Mouse (Mus musculus): ENCODE data around the gene Map3k7. TPM values are rescaled to one million over a fixed set of nuclear protein-coding genes. Genes with fewer than 3 reads are reported as not detected.

The Map3k7 gene
- polyA plus RNA-seq, 1 experiment from 2014 or later, result 44.5 TPM

DNA sequence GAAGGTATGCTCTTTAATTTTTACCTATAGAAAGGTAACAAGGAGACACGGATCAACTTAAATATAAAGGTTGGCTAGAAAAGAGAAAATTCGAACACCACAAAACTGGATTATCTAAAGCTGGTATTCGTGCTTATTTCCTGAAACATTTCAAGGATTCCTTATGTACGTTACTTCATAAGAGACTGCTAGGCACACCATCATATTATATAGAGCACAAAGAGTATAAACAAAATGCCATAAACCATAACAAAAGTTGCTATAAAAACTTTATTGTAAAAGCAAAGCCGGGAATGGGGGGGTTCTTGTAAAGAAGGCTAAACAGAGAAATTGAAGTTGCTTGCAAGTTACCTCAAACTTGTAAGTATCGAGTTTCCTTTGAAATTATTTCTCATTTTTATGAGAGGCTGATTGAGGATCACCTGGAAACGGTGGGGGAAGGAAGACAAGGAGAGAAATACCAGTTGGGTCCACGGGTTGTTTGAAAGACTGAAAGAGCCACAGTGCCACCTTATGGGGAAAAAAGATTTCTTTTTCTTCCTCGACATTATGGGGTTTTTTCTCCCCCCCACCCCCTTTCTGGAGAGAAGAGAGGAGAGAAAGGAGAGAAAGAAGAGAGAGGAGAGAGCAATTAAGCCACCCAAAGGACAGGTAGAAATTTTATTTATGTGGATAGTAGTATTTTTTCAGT is 25.3 kb upstream of the Map3k7 start:
- DNase-seq (ENCODE audit: low spot score), result no peak
- Histone ChIP-seq H3K4me3 (no peak overlapping the region), H3K36me3 (no peaks in the 10 kb centered on the region), H3K4me1 (peaks cover 14% of the 10 kb centered on the region), H3K27ac (no peak overlapping the region), H3K27me3 (ENCODE audit: insufficient read depth, poor library complexity, severe bottlenecking) (no peaks in the 10 kb centered on the region), H3K9me3 (no peaks in the 10 kb centered on the region)
- 36% methylated on average over 9 of the region's 9 CpGs for WGBS

DNA sequence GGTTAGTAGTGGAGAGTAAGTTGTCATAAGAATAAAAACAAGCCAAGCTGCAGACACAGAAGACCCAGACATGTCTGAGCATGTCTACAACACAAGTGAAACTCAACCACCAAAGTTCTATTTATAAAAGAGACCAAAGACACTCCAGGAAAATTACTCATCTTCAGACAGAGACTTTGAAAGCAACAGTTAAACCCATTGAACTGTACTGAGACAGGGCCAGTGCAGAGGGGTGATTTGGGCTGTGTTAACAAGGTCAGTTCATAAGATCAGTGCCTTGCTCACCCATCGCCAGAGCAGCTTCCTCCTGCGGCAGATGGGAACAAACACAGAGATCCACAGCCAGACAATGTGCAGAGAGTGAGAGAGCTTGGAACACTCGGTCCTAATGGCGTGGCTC is 22.3 kb upstream of the Map3k7 start:
- H3K4me3 ChIP-seq, result no peak overlapping the region
- no peak overlapping the region for H3K27ac ChIP-seq
- DNase-seq (ENCODE audit: low spot score), result no peak
- H3K4me1 ChIP-seq, result peaks cover 14% of the 10 kb centered on the region
- WGBS, result 62% methylated on average over 4 of the region's 4 CpGs
- H3K9me3 ChIP-seq, result no peaks in the 10 kb centered on the region
- H3K36me3 ChIP-seq, result no peaks in the 10 kb centered on the region
- no peaks in the 10 kb centered on the region for H3K27me3 ChIP-seq (ENCODE audit: insufficient read depth, poor library complexity, severe bottlenecking)

DNA sequence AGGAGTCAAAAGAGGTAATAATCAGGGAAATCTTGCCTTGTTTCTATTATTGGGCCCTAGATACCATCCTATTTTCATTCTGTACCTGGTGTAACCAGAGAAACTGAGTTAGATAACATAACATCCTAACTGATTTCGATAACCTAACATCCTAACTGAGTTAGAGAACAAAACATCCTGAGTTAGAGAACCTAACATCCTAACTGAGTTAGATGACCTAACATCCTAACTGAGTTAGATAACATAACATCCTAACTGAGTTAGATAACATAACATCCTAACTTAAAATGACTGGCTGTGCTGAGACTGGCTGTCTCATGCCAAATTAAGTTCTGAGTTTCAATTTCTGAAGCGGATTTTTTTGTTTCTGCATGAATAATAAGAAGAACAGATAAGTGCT is 20.9 kb upstream of the Map3k7 start:
- no peaks in the 10 kb centered on the region for H3K9me3 ChIP-seq
- DNase-seq (ENCODE audit: low spot score), result no peak
- 79% methylated on average over 2 of the region's 2 CpGs for WGBS
- 0 out of 2 replicates have a peak, but pooled peaks cover under 1% of the 10 kb centered on the region for H3K4me1 ChIP-seq
- no peak overlapping the region for H3K4me3 ChIP-seq
- H3K27me3 ChIP-seq (ENCODE audit: insufficient read depth, poor library complexity, severe bottlenecking), result no peaks in the 10 kb centered on the region
- H3K27ac ChIP-seq, result no peak overlapping the region
- no peaks in the 10 kb centered on the region for H3K36me3 ChIP-seq

DNA sequence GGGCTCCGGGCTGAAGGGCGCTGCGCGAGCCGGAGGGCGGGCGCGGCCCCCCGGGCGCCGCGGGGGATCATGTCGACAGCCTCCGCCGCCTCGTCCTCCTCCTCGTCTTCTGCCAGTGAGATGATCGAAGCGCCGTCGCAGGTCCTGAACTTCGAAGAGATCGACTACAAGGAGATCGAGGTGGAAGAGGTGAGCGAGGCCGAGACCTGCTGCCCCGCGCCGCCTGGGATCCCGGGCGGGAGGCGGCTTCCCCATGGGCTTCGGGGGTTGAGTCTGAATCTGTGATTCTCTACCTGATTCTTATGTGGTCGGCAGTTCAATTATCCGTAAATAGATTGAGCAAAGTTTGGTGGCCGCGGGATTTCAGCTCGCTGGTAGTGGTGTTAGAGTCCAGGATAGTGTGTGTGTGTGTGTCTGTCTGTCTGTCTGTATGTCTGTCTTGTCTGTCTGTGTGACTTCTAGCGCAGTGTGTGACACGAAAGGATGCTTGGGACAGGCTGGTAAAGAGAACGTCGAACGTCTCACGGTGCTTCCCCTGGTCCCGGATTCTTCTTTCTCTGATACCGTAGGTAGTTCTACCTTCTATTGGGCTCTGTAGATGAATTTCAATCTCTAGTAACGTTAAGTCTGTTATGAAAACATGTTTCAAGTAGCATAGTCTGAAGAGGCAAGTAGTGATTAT is 438 bp downstream of the Map3k7 start:
- peak overlapping the region; percentile 97 for H3K27ac ChIP-seq
- H3K9me3 ChIP-seq, result no peaks in the 10 kb centered on the region
- peaks cover 15% of the 10 kb centered on the region for H3K4me1 ChIP-seq
- WGBS, result 1% methylated on average over 47 of the region's 47 CpGs
- no peaks in the 10 kb centered on the region for H3K36me3 ChIP-seq
- peak overlapping the region; percentile 88 for H3K4me3 ChIP-seq
- no peak for DNase-seq (ENCODE audit: low spot score)
- H3K27me3 ChIP-seq (ENCODE audit: insufficient read depth, poor library complexity, severe bottlenecking), result no peaks in the 10 kb centered on the region

DNA sequence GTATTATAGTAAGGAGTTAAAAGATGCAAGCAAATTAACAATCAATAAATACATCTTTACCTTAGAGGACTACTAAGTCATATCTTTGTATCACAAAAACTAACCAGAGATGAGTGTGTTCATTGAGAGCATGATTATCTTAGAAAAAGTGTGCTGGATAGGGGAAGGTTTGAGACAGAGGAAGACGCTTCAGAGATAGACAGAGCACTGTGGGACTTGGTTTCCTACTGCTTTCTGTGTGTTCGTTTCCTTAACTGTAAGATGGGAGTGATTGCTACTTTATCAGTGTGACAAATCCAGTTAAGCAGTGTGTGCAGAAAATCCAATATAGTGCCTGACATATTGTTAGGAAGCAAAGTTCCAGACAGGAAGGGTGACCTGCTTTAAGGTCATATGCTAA is 1.3 kb downstream of the Map3k7 start:
- no peaks in the 10 kb centered on the region for H3K9me3 ChIP-seq
- H3K36me3 ChIP-seq, result no peaks in the 10 kb centered on the region
- peaks cover 19% of the 10 kb centered on the region for H3K4me1 ChIP-seq
- H3K27me3 ChIP-seq (ENCODE audit: insufficient read depth, poor library complexity, severe bottlenecking), result no peaks in the 10 kb centered on the region
- no peak overlapping the region for H3K27ac ChIP-seq
- DNase-seq (ENCODE audit: low spot score), result no peak
- 35% methylated on average over 2 of the region's 2 CpGs for WGBS
- peak overlapping the region; percentile 88 for H3K4me3 ChIP-seq

DNA sequence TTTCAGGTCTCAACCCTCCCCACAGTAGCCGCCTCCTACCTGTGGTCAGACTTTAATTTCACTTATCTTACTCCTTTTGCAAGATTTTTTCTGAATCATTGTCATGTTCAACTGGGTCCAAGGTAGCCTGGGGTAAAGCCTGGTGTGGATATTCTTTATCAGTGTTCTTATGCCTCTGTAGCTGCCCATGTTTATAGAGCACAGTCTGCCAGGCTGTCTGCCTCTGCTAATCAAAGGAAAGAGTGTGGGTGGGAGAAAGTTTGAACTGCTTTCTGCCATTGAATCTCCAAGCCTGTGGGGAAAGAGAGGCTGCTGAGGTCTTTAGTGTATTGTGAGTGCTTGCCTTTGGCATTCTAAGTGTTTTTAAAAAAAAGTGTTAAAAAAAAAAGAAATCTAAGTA is 7.5 kb downstream of the Map3k7 start:
- no peak overlapping the region for H3K4me3 ChIP-seq
- no peaks in the 10 kb centered on the region for H3K9me3 ChIP-seq
- H3K36me3 ChIP-seq, result 0 out of 2 replicates have a peak, but pooled peaks cover 4% of the 10 kb centered on the region
- H3K4me1 ChIP-seq, result peaks cover 21% of the 10 kb centered on the region
- WGBS, result 80% methylated on average over 1 of the region's 1 CpGs
- H3K27ac ChIP-seq, result no peak overlapping the region
- no peaks in the 10 kb centered on the region for H3K27me3 ChIP-seq (ENCODE audit: insufficient read depth, poor library complexity, severe bottlenecking)
- DNase-seq (ENCODE audit: low spot score), result no peak

DNA sequence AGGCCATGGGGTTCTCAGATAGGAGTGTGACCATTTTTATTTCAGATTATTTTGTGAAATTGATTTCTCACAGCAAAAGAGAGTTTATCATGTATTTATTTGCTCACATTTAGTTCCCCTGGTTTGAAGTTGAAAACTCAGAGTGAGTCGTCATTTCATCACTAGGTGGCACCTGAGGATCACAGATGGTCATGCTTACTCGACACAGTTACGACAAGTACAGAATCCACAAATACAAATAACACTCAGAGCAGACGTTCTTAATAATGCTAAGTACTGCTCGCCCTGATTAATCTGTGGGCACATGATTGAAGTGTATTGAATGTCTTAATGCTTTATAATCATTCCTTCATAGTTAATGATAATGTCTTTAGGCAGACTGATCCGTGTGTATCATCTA is 8.3 kb downstream of the Map3k7 start:
- no peak for DNase-seq (ENCODE audit: low spot score)
- Histone ChIP-seq H3K36me3 (peaks cover 11% of the 10 kb centered on the region; the same call in 1 of the 2 replicates), H3K4me1 (peaks cover 21% of the 10 kb centered on the region), H3K9me3 (no peaks in the 10 kb centered on the region), H3K27me3 (ENCODE audit: insufficient read depth, poor library complexity, severe bottlenecking) (no peaks in the 10 kb centered on the region), H3K4me3 (no peak overlapping the region), H3K27ac (no peak overlapping the region)
- 66% methylated on average over 6 of the region's 6 CpGs for WGBS

DNA sequence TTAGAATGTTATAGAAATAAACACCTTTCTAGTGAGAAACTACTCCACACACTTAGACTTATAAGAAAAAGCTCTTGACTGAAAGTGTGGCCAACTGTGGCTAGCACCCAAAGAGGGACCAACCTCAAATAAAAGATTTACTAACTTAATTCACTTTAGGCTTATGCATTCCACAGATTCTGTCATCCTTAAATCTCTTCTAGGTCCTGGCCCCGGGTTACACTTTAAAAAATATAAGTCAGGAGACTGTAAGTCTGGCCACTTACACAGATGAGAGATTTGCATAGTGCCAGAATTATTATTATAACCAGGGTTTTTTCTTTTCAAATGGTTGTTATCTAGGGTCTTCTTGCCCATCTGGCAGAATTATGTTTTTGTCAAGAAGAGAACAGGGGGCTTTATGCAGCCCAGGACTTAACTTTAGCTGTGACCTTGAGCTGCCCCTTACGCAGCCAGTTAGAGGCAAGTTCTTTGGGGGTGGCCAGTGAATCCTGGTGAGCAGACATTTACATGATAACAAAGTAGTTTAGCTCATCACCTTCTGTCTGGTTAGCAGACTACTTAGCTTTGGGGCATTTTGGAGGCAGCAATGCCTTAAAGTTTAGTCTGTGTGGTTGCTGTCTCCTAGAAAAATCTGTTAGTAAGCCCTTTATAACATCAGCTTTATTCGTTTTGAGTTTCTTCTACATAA is 11.5 kb downstream of the Map3k7 start:
- 59% methylated on average over 3 of the region's 3 CpGs for WGBS
- Histone ChIP-seq H3K9me3 (no peaks in the 10 kb centered on the region), H3K4me3 (no peak overlapping the region), H3K27me3 (ENCODE audit: insufficient read depth, poor library complexity, severe bottlenecking) (no peaks in the 10 kb centered on the region), H3K4me1 (peaks cover 12% of the 10 kb centered on the region), H3K27ac (peak overlapping the region; percentile 69; the same call in 1 of the 2 replicates), H3K36me3 (peaks cover 36% of the 10 kb centered on the region)
- no peak for DNase-seq (ENCODE audit: low spot score)

DNA sequence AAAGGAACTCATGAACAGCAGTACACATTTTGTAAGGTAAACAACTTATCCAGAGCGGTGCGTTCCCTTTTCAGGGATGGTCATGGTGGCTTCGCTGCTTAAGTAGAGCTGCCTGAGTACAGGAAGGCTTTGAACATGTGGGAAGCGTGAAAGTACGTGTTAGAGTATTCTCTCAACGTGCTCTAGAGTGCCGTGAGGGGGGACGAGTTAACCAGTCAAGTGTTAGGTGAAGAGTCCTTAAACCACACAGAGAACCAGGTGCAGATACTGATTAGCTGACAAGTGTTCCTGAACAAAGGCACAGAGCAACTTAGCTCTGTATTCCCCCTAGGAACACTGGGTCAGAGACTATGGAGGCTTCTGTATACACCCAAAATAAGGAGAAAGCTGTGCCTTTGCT is 18.0 kb downstream of the Map3k7 start:
- H3K4me3 ChIP-seq, result no peak overlapping the region
- 72% methylated on average over 8 of the region's 8 CpGs for WGBS
- H3K9me3 ChIP-seq, result no peaks in the 10 kb centered on the region
- H3K4me1 ChIP-seq, result no peaks in the 10 kb centered on the region
- peak; percentile 62 for DNase-seq (ENCODE audit: low spot score)
- H3K36me3 ChIP-seq, result peaks cover 68% of the 10 kb centered on the region
- no peak overlapping the region for H3K27ac ChIP-seq
- no peaks in the 10 kb centered on the region for H3K27me3 ChIP-seq (ENCODE audit: insufficient read depth, poor library complexity, severe bottlenecking)

DNA sequence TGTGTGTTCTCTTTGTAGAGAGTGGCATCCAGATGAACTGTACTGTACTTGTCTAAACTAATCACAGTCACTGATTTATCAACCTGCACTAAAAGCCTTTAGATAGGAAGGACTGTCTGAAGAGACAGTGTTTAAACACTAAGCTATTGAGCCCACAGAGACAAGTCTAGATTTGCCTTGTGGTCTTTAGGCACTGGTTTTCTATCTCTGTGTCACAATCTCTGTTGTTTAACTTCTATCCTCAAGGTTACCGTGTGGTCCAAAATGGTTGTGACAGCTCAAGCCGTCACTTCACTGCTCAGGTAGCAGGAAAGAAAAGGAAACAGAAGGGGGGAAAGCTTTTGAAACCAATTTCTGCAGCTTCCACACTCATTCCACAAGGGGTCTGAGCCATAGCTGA is 29.5 kb downstream of the Map3k7 start:
- H3K27ac ChIP-seq, result no peak overlapping the region
- H3K9me3 ChIP-seq, result no peaks in the 10 kb centered on the region
- H3K27me3 ChIP-seq (ENCODE audit: insufficient read depth, poor library complexity, severe bottlenecking), result no peaks in the 10 kb centered on the region
- peaks cover 61% of the 10 kb centered on the region for H3K36me3 ChIP-seq
- no peaks in the 10 kb centered on the region for H3K4me1 ChIP-seq
- 67% methylated on average over 2 of the region's 2 CpGs for WGBS
- no peak for DNase-seq (ENCODE audit: low spot score)
- no peak overlapping the region for H3K4me3 ChIP-seq

DNA sequence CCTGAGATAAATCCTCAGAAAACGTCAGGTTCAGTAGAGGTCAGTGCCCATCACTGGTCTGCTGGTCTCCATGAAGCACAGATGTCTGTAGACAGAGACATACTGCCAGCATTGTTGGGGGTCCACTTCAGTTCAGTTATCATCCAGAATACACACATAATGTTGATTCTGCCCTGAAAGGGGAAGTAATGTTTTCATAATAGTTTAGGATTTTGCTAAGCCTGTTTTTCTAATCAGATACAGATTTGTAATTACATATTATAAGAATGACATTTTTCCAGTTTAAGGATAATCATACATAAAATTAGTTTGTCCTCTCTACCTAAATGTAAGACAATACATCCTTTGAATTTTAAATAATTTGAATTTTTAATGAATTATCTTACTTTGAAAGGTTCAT is 30.0 kb downstream of the Map3k7 start:
- WGBS, result 59% methylated on average over 1 of the region's 1 CpGs
- H3K36me3 ChIP-seq, result peaks cover 61% of the 10 kb centered on the region

DNA sequence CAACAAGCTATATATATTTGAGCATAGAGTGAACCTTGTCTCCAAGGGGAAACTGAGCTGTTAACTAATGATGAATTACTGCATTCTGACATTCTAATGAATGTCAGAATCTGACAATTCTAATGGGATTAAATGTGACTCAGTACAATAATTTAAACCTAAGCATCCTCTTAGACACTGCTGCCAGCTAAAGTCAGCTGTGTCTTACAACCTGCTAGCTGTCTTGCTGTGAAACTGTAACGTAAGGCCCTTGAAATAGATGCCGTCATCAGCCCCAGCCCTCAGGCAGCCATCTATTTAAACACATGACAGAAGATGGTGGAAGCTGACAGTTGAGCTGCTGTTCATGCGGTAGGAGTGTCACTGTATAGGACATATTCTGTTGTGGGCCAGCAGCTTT is 37.6 kb downstream of the Map3k7 start:
- H3K4me3 ChIP-seq, result no peak overlapping the region
- no peaks in the 10 kb centered on the region for H3K9me3 ChIP-seq
- H3K36me3 ChIP-seq, result peaks cover 49% of the 10 kb centered on the region
- 78% methylated on average over 3 of the region's 3 CpGs for WGBS
- H3K27me3 ChIP-seq (ENCODE audit: insufficient read depth, poor library complexity, severe bottlenecking), result no peaks in the 10 kb centered on the region
- no peak for DNase-seq (ENCODE audit: low spot score)
- no peaks in the 10 kb centered on the region for H3K4me1 ChIP-seq
- no peak overlapping the region for H3K27ac ChIP-seq

More for the DNA sequence above, 30.0 kb downstream of the Map3k7 start:
- Histone ChIP-seq H3K27me3 (ENCODE audit: insufficient read depth, poor library complexity, severe bottlenecking) (no peaks in the 10 kb centered on the region), H3K4me1 (no peaks in the 10 kb centered on the region), H3K9me3 (no peaks in the 10 kb centered on the region), H3K4me3 (no peak overlapping the region), H3K27ac (no peak overlapping the region)
- no peak for DNase-seq (ENCODE audit: low spot score)

All from heart, embryonic 10.5 days (tissue).